Mouse (Mus musculus): Measurements from ENCODE around the gene Tuft1. TPM values are rescaled to one million over a fixed set of nuclear protein-coding genes. Genes with fewer than 3 reads are reported as not detected.

The Tuft1 gene
- polyA plus RNA-seq, 1 experiment from 2014 or later: 2.7 TPM

GRCm38 (mm10) chr3:94581138-94581780, 77.4 kb downstream of the Tuft1 start:
- Histone ChIP-seq H3K4me1 (replicated peaks) (peaks cover 39% of the 10 kb centered on the region), H3K9ac (peak overlapping the region; percentile 93), H3K27me3 (no peaks in the 10 kb centered on the region), H3K9me3 (no peaks in the 10 kb centered on the region), H3K4me3 (peak overlapping the region; percentile 89), H3K27ac (replicated peaks) (peak overlapping the region; percentile 94; the same call in 1 of the 2 replicates), H3K36me3 (no peaks in the 10 kb centered on the region), H3K4me2 (peak overlapping the region; percentile 93)
- ATAC-seq (ENCODE audit: low read depth): no peak
- WGBS: 4% methylated on average over 16 of the region's 16 CpGs

GRCm38 (mm10) chr3:94574506-94574905, 84.2 kb downstream of the Tuft1 start:
- ATAC-seq (ENCODE audit: low read depth): no peak
- Histone ChIP-seq H3K9me3 (no peaks in the 10 kb centered on the region), H3K36me3 (no peaks in the 10 kb centered on the region), H3K4me2 (no peak overlapping the region), H3K9ac (no peak overlapping the region), H3K27me3 (no peaks in the 10 kb centered on the region), H3K27ac (replicated peaks) (no peak overlapping the region), H3K4me1 (replicated peaks) (peaks cover 18% of the 10 kb centered on the region), H3K4me3 (no peak overlapping the region)
- WGBS: 79% methylated on average over 6 of the region's 6 CpGs

GRCm38 (mm10) chr3:94567242-94567641, 91.4 kb downstream of the Tuft1 start:
- Histone ChIP-seq H3K9me3 (no peaks in the 10 kb centered on the region), H3K36me3 (no peaks in the 10 kb centered on the region), H3K4me3 (no peak overlapping the region), H3K27ac (replicated peaks) (no peak overlapping the region), H3K4me2 (no peak overlapping the region), H3K9ac (no peak overlapping the region), H3K27me3 (no peaks in the 10 kb centered on the region), H3K4me1 (replicated peaks) (peaks cover 10% of the 10 kb centered on the region; the same call in 1 of the 2 replicates)
- 36% methylated on average over 2 of the region's 2 CpGs for WGBS
- no peak for ATAC-seq (ENCODE audit: low read depth)

- Histone ChIP-seq H3K27ac (replicated peaks) (no peak overlapping the region), H3K4me1 (replicated peaks) (peaks cover 10% of the 10 kb centered on the region; the same call in 1 of the 2 replicates), H3K27me3 (no peaks in the 10 kb centered on the region), H3K4me3 (no peak overlapping the region), H3K36me3 (0 out of 2 replicates have a peak, but pooled peaks cover 5% of the 10 kb centered on the region), H3K9ac (no peak overlapping the region), H3K4me2 (no peak overlapping the region), H3K9me3 (no peaks in the 10 kb centered on the region)
- ATAC-seq (ENCODE audit: low read depth): no peak
- 70% methylated on average over 2 of the region's 2 CpGs for WGBS
Observed at GRCm38 (mm10) chr3:94565557-94565956, 93.1 kb downstream of the Tuft1 start.

- peaks cover 7% of the 10 kb centered on the region; the same call in 1 of the 2 replicates for H3K36me3 ChIP-seq
Observed at GRCm38 (mm10) chr3:94565127-94565526, 93.5 kb downstream of the Tuft1 start.

GRCm38 (mm10) chr3:94564356-94565010, 94.2 kb downstream of the Tuft1 start:
- H3K27me3 ChIP-seq: no peaks in the 10 kb centered on the region
- H3K9ac ChIP-seq: no peak overlapping the region
- peaks cover 10% of the 10 kb centered on the region; the same call in 1 of the 2 replicates for H3K4me1 ChIP-seq (replicated peaks)
- no peaks in the 10 kb centered on the region for H3K9me3 ChIP-seq
- no peak for ATAC-seq (ENCODE audit: low read depth)
- WGBS: 66% methylated on average over 4 of the region's 4 CpGs
- H3K36me3 ChIP-seq: peaks cover 13% of the 10 kb centered on the region
- H3K27ac ChIP-seq (replicated peaks): no peak overlapping the region
- no peak overlapping the region for H3K4me3 ChIP-seq
- no peak overlapping the region for H3K4me2 ChIP-seq

More at GRCm38 (mm10) chr3:94565127-94565526, 93.5 kb downstream of the Tuft1 start:
- H3K27me3 ChIP-seq: no peaks in the 10 kb centered on the region
- no peak for ATAC-seq (ENCODE audit: low read depth)
- no peak overlapping the region for H3K4me2 ChIP-seq
- 0 out of 2 replicates have a peak overlapping the region, but pooled peaks have one; percentile 29 for H3K27ac ChIP-seq (replicated peaks)
- no peak overlapping the region for H3K9ac ChIP-seq
- no peaks in the 10 kb centered on the region for H3K9me3 ChIP-seq
- peaks cover 10% of the 10 kb centered on the region; the same call in 1 of the 2 replicates for H3K4me1 ChIP-seq (replicated peaks)
- WGBS: 55% methylated on average over 3 of the region's 3 CpGs
- H3K4me3 ChIP-seq: no peak overlapping the region

GRCm38 (mm10) chr3:94563163-94563562, 95.5 kb downstream of the Tuft1 start:
- H3K4me3 ChIP-seq: no peak overlapping the region
- ATAC-seq (ENCODE audit: low read depth): no peak
- H3K4me2 ChIP-seq: no peak overlapping the region
- H3K27ac ChIP-seq (replicated peaks): no peak overlapping the region
- no peaks in the 10 kb centered on the region for H3K9me3 ChIP-seq
- H3K9ac ChIP-seq: no peak overlapping the region
- H3K36me3 ChIP-seq: peaks cover 23% of the 10 kb centered on the region
- H3K4me1 ChIP-seq (replicated peaks): peaks cover 10% of the 10 kb centered on the region; the same call in 1 of the 2 replicates
- WGBS: 82% methylated on average over 3 of the region's 3 CpGs
- H3K27me3 ChIP-seq: no peaks in the 10 kb centered on the region

Other genes starting within 250 kb of the Tuft1 start
- 51.0 and 51.9 TPM in 2 replicates for gene Tdrkh, start 245.6 kb downstream of the Tuft1 start, polyA plus RNA-seq (2015; fragmentation: Nextera tagmentation; extraction: Ambion mirVana)
- 58.6 and 62.2 TPM in 2 replicates for gene Mrpl9, start 215.6 kb downstream of the Tuft1 start, polyA plus RNA-seq (2015; fragmentation: Nextera tagmentation; extraction: Ambion mirVana)
- gene Oaz3, start 215.0 kb downstream of the Tuft1 start, polyA plus RNA-seq (2015; fragmentation: Nextera tagmentation; extraction: Ambion mirVana): 0.88 and 1.4 TPM in 2 replicates
- 246 and 259 TPM in 2 replicates for gene Celf3, start 180.6 kb downstream of the Tuft1 start, polyA plus RNA-seq (2015; fragmentation: Nextera tagmentation; extraction: Ambion mirVana)
- gene Riiad1, start 178.5 kb downstream of the Tuft1 start, polyA plus RNA-seq (2015; fragmentation: Nextera tagmentation; extraction: Ambion mirVana): 11.9 and 18.3 TPM in 2 replicates
- gene Snx27, start 76.2 kb downstream of the Tuft1 start, polyA plus RNA-seq (2015; fragmentation: Nextera tagmentation; extraction: Ambion mirVana): 77.0 and 83.0 TPM in 2 replicates
- gene Gm10972, start 15.8 kb downstream of the Tuft1 start, polyA plus RNA-seq (2015; fragmentation: Nextera tagmentation; extraction: Ambion mirVana): not detected in 2 replicates
- 0.53 TPM in 1 of 2 replicates, not detected in the other for gene Selenbp2, start 34.7 kb upstream of the Tuft1 start, polyA plus RNA-seq (2015; fragmentation: Nextera tagmentation; extraction: Ambion mirVana)
- gene Cgn, start 127.6 kb upstream of the Tuft1 start, polyA plus RNA-seq (2015; fragmentation: Nextera tagmentation; extraction: Ambion mirVana): 5.4 and 6.3 TPM in 2 replicates
- 19.6 and 20.1 TPM in 2 replicates for gene Pogz, start 178.7 kb upstream of the Tuft1 start, polyA plus RNA-seq (2015; fragmentation: Nextera tagmentation; extraction: Ambion mirVana)
- 366 TPM in 2 replicates for gene Psmb4, start 228.1 kb upstream of the Tuft1 start, polyA plus RNA-seq (2015; fragmentation: Nextera tagmentation; extraction: Ambion mirVana)

Data from neural tube, embryonic 13.5 days (tissue).